Mouse (Mus musculus): ENCODE results near the gene Tmem59l.
A peak's percentile ranks its signal among the peaks of the same experiment; 100 is the strongest.

Tmem59l gene

DNA sequence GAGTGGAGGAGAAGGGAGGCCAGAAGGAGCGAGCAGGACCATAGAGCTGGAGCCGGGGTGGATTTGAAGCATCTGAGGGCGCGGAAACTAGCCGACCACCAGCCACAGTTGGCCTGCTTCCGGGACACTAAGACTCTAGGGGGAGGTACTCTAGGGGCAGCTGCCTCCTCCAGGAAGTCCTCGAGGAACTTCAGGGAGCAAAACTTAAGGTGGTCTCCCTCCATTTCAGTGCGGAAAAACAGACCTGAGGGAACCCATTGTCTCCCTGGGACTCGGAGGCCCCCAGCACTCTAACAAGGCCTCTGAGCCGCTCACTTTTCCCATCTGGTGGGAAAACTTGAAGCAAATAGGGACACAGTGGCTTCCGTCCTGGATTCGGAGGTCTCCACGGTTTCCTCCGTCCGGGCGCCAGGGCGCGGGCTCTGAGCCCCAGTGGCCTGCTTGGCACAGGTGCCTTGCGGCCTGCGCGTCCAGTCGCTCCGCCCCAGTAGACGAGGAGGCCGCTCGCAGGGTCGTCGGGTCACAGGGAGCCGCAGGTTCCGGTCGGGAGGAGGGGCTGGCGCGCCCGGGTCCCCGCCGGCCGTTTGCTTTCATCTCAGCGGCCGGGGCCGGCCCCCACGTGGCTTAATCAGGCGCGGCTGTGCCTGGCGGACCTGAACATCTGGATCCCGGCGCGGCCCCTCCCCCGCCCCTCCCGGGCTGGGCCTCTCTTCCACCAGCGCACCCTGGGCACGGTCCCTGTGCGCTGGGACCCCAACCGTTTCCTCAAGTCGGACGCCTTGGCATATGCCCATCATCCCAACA, 1.0 kb upstream of the Tmem59l start:
- DNase-seq: no peak

DNA sequence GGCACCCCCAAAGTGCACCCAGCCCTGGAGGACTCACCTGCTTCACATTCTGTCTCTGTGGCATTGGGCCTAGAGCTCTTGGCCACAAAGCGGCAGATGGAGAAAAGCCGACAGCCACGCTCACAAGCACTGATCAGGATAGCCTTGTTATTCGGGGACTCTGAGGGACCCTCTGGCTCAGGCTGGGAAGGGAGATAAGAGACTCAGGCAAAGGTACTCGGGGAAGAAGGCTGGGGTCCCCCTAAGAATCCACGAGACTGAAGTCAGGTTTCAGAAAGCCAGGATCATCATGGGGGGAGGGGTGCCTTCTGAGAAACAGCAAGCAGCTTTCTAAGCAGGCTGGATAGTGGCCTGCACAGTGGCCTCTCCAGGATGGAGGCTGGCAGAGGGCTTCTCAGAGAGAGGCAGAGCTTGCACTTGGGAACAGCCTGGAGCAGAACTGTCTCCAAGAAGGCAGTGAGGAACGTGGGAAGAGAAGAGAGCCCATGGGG, 922 bp downstream of the Tmem59l start:
- DNase-seq: peak; percentile 65

DNA sequence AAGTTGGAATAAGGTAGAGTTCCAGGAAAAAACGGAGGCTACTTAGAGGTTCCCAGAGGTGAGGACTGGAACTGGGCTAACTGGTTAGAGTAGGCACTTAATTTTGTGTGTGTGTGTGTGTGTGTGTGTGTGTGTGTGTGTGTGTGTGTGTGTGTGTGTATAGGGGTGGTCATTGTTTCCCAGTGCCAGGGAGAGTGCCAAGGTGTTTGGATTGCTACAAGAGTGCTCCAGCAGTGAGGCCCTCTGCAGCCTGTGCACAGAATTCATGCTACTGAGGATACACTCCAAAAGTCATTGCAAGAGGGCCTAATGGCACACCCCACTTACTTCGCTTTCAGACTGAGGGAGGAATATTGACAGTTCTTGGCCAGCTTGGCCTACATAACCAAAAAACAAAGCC, 4.2 kb downstream of the Tmem59l start:
- DNase-seq: no peak

DNA sequence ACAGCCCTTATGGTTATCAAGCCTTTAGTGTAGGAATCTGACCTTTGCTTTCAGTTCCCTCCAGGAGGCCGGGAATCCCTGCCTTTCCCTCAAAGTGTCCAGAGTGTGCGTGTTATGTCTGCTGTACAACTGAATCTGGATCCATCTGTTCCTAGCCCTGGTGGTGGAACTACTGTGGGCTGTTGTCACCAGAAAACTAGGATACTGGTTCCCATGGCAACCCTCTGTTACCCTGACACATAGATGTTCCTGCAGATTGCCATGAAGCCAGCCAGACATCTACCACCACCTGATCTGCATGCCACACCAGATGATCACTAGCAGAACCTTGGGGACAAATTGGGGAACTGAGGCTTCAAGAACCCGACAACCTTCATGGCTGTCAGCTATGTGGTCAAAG, 5.2 kb downstream of the Tmem59l start:
- DNase-seq: no peak

DNA sequence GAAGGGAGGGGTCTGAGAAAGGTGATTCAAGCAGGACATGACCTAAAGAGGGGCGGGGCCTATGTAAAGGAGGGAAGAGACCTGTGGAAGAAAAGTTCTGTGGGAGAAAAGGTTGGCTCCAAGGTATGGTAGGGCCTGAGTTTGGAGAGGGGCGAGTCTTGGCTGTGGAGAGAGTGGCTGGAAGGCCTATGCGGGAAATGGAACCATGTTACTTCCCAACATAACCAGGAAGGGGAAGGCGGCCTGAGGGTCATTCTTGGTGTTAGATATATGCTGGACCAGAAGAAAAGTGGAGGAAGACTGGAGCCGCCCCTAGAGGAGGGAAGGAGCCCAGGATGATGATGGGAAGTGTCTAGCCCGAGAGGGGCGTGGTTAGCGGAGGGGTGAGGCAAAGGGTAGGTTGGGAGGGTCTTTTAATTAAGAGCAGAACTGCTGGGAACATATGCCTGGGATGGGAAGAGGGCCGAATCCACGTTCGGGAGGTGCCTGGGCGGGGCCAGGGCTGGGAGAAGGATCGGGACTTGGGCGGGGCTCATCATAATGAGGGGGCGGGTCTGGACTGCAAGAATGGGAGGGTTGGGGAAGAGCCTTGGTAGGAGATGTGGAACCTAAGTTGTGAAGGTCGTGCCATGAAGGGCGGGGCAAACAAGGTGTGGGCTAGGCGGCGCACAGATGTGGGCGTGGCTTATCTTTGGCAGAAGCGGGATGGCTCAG, 9.7 kb downstream of the Tmem59l start:
- no peak for DNase-seq

DNA sequence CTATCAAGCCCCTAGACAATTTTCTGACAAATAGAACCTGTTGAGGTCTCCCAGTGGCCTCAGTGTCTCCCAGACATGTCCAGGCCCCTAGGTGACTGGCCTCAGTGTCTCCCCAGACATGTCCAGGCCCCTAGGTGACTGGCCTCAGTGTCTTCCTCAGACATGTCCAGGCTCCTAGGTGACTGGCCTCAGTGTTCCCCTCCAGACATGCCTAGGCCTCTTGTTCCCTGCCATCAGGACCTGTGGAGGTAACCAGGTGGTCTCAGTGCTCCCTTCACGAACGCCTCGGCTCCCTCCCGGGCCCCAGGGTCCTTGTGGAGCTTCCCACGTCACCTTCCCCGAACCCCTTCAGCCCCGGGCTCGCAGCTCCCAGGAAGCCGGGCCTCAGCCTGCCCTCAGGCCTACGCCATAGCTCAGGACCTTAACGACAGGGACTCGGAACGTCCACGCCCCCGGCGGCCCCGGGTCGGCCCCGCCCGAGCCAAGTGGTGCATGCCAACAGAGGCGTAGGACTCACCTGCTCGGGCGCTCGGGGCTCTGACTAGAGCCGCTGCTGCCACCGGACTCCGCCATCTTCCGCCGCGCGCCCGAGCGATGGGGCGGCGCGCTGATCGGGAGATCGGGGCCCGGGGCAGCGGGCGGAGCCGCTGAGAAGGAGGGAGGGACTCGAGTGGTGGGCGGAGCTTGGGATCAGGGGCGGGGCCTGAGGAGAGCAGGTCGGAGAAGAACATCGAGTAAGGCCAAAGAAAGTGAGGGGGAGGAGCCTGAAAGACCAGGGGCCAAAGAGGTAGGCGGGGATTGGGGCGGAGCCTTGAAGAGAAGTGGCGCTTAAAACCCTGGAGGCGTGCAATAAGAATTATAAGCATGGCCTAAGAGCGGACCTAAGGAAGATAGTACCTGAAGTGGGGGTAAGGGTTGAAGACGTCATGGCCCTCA, 10.6 kb downstream of the Tmem59l start, which contains the start of gene Klhl26:
Gene Klhl26, minus strand, starts transcription at position 636 of the 936 bp plus-strand sequence.
- peak; percentile 97 for DNase-seq

DNA sequence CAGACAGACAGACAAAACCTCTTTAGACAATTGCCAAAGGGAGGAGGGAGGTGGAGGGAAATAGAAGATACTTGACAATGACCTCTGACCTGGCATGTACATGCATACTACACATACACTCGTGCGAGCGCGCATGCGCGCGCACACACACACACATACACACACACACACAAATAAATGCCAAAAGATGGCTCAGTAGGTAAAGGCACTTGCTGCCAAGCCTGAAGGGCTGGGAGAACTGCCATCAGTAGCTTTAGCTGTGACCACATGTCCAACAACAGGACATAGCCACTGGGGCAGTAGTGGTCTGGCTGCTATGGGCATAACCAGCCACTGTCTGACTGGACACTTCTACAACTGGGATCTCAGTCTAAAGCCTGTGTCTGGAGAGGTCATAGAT, 15.3 kb downstream of the Tmem59l start:
- DNase-seq: peak; percentile 57

DNA sequence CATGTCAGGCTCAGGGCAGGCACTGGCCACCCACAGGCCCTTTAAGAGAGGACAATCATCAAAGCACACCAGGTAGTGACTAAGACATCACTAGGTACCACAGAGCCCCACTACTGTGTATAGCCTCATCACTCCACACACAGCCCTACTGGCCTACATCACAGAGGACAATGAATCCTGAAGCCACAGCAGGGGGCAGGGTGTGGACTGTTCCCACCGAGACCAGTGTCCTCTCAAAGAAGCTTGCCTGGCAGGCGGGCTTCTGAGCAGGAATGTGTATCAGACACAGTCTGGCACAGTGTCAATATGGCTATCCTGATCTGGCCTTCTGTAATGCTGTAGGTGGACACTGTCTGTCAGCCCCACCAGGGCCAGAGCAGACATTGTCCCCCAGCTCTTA, 17.2 kb downstream of the Tmem59l start:
- no peak for DNase-seq

DNA sequence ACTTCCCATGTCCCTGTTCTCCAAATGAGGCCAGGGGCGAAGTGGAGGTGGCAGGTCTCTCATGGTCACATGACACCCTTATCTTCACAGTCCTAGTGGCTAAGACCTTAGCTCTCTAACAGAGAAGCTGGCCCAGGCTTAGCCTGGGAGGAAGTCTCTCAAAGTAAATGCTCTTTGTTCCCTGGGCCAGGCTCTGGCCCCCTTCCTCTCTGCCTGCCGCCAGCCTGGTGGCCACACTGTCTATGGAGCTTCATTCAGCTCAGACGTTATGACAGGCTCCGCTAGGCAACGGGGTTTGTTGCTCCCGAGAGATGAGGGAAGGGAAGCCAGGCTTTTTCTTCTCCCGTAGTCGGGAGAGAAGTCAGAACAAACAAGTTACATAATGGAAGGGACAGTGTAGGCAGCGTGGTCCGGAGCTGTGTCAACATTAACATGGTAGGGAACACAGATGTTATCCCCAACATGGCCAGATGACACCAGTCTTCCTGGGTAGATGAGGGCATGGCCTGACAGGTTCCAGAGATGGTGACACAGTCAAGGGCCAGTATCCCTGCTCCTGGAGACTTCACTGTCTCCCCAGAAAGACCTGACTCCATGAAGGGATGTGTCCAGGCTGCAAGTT, 17.8 kb downstream of the Tmem59l start:
- no peak for DNase-seq

DNA sequence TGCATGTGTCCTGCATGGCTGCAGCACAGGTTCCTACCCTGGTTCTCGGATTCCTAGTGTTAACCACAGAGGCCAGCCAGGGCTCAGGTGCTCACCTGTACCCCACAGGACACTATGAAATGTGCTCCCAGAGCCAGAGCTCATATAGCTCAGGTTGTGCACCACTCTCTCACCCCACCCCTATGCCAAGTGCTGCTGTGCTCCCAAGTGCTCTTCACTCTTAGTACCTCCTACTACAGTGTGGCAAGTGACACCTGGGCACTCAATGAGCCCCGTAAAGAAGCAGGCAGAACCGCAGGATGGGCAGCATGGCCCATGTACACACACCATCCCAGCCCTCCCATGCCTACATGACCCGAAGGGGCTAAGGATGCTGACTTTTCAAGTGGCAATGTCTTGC, 18.4 kb downstream of the Tmem59l start:
- DNase-seq: no peak

DNA sequence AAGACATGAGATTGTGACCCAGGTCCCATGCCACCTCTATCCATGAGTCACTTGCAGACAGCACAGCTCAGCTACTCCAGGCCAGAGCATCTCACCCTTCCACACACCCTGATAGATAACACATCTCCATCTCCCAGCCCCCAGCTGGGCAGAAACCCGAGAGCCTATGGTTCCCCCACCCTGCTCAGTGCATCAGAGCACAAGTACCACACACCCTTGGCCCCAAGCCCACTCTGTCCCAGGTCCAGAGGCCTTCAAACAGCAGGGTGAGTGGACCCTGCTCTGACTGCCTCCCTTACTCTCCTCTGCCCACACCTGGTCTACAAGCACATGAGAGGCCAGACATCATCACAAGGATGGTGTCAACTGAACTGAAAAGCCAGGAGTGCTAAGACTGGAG, 19.3 kb downstream of the Tmem59l start:
- DNase-seq: no peak

DNA sequence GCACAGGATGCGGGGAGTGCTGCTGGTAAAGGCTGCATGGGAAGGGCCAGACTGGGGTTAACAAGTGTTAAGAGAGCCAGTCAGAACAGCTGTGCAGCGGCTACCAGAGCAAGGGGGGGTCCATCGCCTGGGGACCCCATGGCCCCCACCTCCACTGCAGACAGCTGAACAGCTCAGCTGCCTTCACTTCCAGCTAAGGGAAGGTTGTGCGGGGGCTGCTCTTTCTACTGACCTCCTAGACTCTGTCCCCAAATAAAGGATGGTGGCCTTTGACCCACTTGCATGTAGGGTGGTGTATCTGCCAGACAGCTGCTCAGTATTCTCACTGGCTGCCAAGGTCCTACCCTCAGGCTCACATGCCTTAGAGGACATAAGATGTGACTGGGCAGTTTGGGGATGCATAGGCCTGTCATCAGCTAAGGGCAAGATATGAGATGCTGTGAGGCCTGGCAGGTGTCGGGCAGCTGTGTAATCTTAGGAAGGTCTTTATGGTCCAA, 19.9 kb downstream of the Tmem59l start:
- DNase-seq: no peak

DNA sequence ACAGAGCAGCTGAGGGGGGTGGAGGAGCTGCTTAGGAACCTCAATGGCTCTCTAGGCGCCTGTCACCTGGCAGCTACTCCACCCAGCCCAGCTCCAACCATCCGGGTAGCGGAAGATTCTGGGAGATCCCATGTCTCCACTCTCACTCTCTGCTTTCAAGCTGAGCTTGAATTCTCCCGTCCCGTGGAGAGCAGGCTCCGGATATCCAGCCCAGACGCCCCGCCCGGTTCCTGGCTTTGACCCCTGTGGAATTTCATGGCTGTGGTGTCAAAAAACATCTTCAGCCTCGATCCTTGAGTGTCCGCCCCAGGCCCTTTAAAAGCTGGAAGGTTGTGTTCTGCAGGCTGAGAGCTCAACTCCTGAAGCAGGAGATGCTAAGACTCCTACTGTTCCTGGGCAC, 20.4 kb downstream of the Tmem59l start:
- DNase-seq: no peak

DNA sequence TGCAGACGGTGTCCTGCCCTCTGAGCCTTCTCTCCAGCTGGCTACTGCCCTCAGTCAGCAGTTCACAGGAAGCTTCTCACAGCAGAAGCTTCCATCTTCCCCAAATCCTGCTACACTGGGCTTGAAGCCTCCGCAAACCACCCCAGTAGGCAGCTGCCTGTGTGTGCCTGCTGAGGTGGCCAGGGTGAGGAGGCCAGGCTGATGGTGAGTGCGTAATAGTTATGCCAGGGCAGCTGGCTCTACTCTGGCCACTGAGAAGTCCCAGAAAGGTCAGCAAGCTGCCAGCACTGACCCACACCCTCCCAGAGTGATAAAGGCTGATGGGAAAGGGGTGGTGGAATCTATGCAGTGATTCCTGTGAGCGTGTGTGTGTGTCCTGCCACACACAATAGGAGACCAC, 20.9 kb downstream of the Tmem59l start:
- DNase-seq: no peak

DNA sequence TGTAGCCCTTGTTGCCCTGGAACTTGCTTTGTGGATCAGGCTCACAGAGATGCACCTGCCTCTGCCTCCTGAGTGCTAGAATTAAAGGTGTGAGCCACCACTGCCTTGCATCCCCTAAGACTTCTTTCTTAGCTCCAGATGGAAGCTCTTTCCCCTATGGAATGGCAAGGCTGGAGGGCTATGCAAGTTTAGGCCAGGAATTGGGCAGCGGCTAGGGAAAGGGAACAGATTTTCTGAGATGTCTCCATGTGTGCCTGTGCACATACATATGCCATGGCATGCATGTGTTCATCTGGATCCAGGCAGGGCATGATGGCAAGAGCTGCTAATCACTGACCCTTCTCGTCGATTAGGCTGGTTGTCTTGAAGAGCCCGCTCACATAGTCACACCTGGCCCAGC, 21.5 kb downstream of the Tmem59l start:
- no peak for DNase-seq

DNA sequence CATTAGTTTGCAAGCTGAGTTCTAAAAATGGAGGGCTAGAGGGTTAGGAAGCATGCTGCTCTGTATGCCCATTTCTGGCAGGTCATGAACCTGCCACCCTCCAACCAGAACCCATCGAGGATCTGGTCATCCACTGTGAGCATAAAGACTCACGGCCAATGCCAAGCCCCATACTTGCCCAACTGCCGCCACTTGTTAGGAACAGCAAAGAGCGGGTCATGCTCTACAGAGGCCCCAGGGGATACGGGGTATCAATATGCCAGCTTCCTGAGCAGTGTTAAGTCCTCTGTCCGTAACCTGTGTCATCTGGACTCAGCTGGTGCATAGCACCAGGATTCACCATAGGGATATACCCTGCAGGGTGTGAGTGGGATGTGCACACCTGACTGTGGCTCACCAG, 23.0 kb downstream of the Tmem59l start:
- no peak for DNase-seq

DNA sequence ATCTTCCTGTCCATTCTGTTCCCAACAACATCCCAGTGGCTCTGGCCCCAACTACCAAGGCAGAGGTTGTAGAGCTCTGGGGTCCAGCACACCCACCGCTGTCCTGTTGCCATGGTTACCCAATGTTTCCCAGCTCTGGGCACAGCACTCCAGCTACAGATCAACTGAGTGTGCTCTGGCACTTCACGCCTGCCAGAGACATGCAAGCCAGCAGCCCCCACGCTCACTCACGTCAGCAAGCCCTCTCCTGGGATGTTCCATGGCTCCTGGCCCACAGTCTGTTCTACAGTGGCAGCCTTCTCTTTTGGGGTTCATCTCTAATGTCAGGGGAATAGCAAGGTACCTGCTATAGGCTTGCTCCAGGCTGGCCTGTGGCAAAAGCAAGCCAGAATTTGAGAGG, 23.9 kb downstream of the Tmem59l start:
- no peak for DNase-seq

DNA sequence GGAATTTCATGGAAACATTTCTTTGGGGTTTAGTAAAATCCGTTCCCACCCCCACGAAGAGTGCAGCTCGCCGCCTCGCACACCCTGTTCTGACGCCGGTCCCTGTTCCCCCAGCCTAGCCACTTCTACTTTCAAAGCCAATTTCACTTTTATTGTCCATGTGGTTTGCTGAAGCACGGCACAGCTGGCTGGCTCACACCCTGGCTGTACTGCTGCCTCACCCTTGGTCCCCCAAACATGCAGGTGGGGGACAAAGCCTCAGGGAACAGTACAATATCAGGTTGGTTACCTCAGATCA, 24.7 kb downstream of the Tmem59l start:
- no peak for DNase-seq

DNA sequence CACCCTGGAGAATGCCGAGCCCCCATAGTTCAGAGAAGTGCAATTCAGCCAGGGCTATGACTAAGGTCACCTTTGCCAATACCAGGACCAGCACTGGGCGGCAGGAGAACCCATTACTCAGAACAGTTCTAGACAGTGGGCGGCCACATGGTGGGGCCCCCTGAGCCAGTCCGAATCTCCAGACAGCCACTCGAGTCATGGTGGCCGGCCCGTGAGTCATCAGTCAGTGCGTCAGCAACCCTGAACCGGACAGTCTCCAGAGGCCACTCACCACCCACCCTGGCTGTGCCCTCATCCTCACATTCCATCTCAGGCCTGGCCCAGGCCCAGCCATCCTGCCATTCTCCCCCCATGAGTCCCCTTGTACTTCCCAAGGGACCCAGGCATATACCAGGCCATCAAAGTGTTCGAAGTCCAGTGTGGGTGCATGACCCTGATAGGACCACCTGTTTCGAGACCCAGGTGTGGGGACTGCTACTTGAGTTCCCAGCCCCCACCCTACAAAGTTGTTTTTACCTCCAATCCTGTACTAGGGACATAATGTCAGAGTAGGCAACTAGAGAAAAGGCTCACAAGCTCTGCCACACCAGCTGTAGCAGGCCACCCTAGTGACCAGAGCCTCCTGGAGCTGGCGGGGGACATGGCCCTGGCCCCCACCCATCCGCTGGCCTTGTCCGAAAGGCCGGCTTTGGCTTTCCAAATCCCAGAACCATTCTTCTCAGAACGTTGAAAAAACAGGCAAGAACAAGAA, 25.2 kb downstream of the Tmem59l start:
- no peak for DNase-seq

DNA sequence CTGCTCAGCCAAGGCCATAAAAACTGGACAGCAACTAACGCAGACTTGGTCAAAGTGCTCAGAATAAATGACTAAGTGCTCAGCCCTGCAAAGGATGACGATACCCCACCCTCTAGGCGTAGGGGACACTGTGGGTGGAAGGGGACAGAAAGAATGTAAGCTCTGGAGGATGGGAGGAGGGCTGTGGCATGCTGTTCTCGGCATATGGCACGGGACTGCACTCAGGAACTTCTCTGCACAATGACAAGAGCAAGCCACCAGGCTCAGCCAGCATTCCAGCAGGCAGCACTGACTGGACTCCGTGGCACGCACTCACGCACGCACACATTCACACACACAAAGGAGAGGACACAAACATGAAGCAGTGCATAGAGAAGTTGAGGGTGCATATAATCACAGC, 26.6 kb downstream of the Tmem59l start:
- peak; percentile 56 for DNase-seq

DNA sequence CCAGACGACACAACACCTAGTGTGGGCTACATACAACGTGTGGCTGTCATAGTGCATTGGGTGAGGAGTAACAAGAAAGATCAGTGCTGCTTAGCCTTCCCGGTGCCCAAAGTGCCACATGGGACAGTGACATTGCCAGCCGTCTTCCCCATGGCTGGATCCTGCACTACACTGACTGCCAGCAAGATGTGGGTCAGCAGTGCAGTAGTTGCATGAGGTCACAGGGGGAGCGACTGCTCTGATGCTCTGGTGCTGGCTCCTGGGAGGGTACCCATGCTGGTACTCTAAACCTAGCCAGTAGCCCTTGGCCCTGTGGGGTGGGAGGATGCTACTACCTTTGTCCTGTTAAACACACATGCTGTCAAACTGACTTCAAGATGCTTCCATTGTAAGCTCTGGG, 27.0 kb downstream of the Tmem59l start:
- DNase-seq: no peak

DNA sequence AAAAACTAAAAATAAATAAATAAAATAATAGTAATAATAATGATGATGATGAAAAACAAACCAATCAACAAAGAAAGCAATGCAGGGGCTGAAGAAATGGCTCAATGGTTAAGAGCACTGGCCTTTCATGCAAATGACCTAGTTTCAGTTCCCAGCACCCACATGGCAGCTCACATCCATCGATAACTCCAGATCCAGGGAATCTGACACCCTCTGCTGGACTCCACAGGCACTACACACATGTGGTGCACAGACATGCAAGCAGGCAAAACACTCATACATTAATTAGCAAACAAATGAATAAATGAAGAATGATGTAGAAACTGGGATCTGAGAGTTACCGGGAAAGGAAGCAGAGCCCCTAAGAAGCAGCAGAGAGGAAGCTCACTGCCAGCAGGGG, 27.5 kb downstream of the Tmem59l start:
- DNase-seq: no peak
